Mouse (Mus musculus) CH12.LX (cell line): ENCODE data around the gene Nup210l. TPM values are rescaled to one million over a fixed set of nuclear protein-coding genes. Genes with fewer than 3 reads are reported as not detected.
A peak's percentile ranks its signal among the peaks of the same experiment; 100 is the strongest.

ENCODE experiments used
- DNase-seq: peaks from one replicate; pipeline ENCODE4 v3.0.0-alpha.2; 2013; ENCODE audit errors: extremely low read depth
- H3K27ac ChIP-seq: 2 replicates; pipeline ENCODE4 v1.5.1; 2012; ENCODE audit warnings: low read depth, mild to moderate bottlenecking, control low read depth, moderate library complexity; ENCODE audit not compliant: insufficient read depth
- H3K27me3 ChIP-seq: replicated peaks from 2 replicates; pipeline ENCODE3; 2012; ENCODE audit warnings: inconsistent platforms
- H3K36me3 ChIP-seq, 2 experiments: replicated peaks in 1 of 2; 2 replicates each; pipeline versions ENCODE3 to v1.6.1; 2012; ENCODE audit warnings: inconsistent platforms in 1 of 2, low read length in 1 of 2, mild to moderate bottlenecking in 1 of 2, mixed read lengths in 1 of 2, moderate library complexity in 1 of 2; ENCODE audit not compliant: control insufficient read depth in 1 of 2, insufficient read depth in 1 of 2
- H3K4me1 ChIP-seq, 2 experiments: 2 replicates each; pipeline ENCODE4 v1.6.1; 2012; ENCODE audit warnings: inconsistent platforms in 1 of 2, moderate library complexity in 1 of 2; ENCODE audit not compliant: insufficient read depth in 2 of 2, control insufficient read depth in 1 of 2
- H3K4me2 ChIP-seq: 2 replicates; pipeline ENCODE4 v1.6.1; 2012; ENCODE audit warnings: low read depth, mild to moderate bottlenecking, control low read depth; ENCODE audit not compliant: poor library complexity, insufficient read depth, severe bottlenecking
- H3K4me3 ChIP-seq, 3 experiments: fragments of 150-350 bp in 1 of 3; sonication (generic) in 1 of 3; replicated peaks in 1 of 3; 2 replicates each; pipeline versions ENCODE3 to v1.5.1; 2011 to 2012; ENCODE audit warnings: low read depth in 2 of 3, low read length in 2 of 3, mild to moderate bottlenecking in 2 of 3, moderate library complexity in 2 of 3, control low read depth in 1 of 3, improper control_type of control experiment in 1 of 3, inconsistent platforms in 1 of 3, mixed read lengths in 1 of 3; ENCODE audit not compliant: poor library complexity in 1 of 3
- H3K79me2 ChIP-seq: replicated peaks from 2 replicates; pipeline ENCODE4 v1.6.1; 2012; ENCODE audit warnings: mild to moderate bottlenecking, moderate library complexity; ENCODE audit not compliant: control insufficient read depth, poor library complexity, insufficient read depth, severe bottlenecking; ENCODE audit errors: extremely low read depth
- H3K9ac ChIP-seq: 2 replicates; pipeline ENCODE4 v1.6.1; 2012; ENCODE audit warnings: low read depth, mild to moderate bottlenecking, control low read depth, moderate library complexity; ENCODE audit not compliant: insufficient read depth
- H3K9me3 ChIP-seq: replicated peaks from 2 replicates; pipeline ENCODE3; 2012; ENCODE audit warnings: low read length, inconsistent platforms, mixed read lengths
- ELF1 ChIP-seq: IDR thresholded peaks from 2 replicates; pipeline ENCODE4 v1.6.1; 2014; ENCODE audit warnings: low read depth, mild to moderate bottlenecking, inconsistent platforms, low read length, improper control_type of control experiment
- EP300 ChIP-seq: IDR thresholded peaks from 2 replicates; pipeline ENCODE4 v1.6.1; 2011; ENCODE audit warnings: low read length, improper control_type of control experiment
- ETS1 ChIP-seq: conservative IDR thresholded peaks from 2 replicates; pipeline ENCODE4 v1.6.1; 2012; ENCODE audit warnings: low read depth, mild to moderate bottlenecking, inconsistent platforms, low read length, improper control_type of control experiment, moderate library complexity
- GABPA ChIP-seq: IDR thresholded peaks from 2 replicates; pipeline ENCODE4 v1.6.1; 2012; ENCODE audit warnings: low read depth, low read length, improper control_type of control experiment, inconsistent platforms; ENCODE audit not compliant: insufficient replicate concordance
- HCFC1 ChIP-seq: IDR thresholded peaks from 2 replicates; pipeline ENCODE4 v1.6.1; 2012; ENCODE audit warnings: low read depth, mild to moderate bottlenecking, inconsistent platforms, low read length, improper control_type of control experiment
- JUN ChIP-seq: IDR thresholded peaks from 2 replicates; pipeline ENCODE4 v1.6.1; 2011; ENCODE audit warnings: low read depth, mild to moderate bottlenecking, low read length, improper control_type of control experiment, moderate library complexity; ENCODE audit not compliant: insufficient read depth
- KAT2A ChIP-seq: IDR thresholded peaks from 2 replicates; pipeline ENCODE4 v1.6.1; 2012; ENCODE audit warnings: low read length, improper control_type of control experiment, inconsistent platforms; ENCODE audit not compliant: insufficient replicate concordance
- MAX ChIP-seq: IDR thresholded peaks from 2 replicates; pipeline ENCODE4 v1.6.1; 2011; ENCODE audit warnings: low read length, improper control_type of control experiment
- MAZ ChIP-seq: IDR thresholded peaks from 2 replicates; pipeline ENCODE4 v1.6.1; 2012; ENCODE audit warnings: low read depth, mild to moderate bottlenecking, inconsistent platforms, low read length, improper control_type of control experiment, moderate library complexity
- MEF2A ChIP-seq: IDR thresholded peaks from 2 replicates; pipeline ENCODE4 v1.6.1; 2014; ENCODE audit warnings: low read depth, mild to moderate bottlenecking, inconsistent platforms, low read length, improper control_type of control experiment, borderline replicate concordance
- NELFE ChIP-seq: IDR thresholded peaks from 2 replicates; pipeline ENCODE4 v1.6.1; 2011; ENCODE audit warnings: low read depth, low read length, improper control_type of control experiment
- PAX5 ChIP-seq: IDR thresholded peaks from 2 replicates; pipeline ENCODE4 v1.6.1; 2012; ENCODE audit warnings: low read length, inconsistent platforms, mixed read lengths
- POLR2A ChIP-seq: IDR thresholded peaks from 2 replicates; pipeline ENCODE4 v1.6.1; 2011; ENCODE audit warnings: low read depth, mild to moderate bottlenecking, improper control_type of control experiment, low read length
- RCOR1 ChIP-seq: conservative IDR thresholded peaks from 2 replicates; pipeline ENCODE4 v1.6.1; 2012; ENCODE audit warnings: low read depth, mild to moderate bottlenecking, inconsistent platforms, low read length, improper control_type of control experiment
- SMC3 ChIP-seq: IDR thresholded peaks from 2 replicates; pipeline ENCODE4 v1.6.1; 2011; ENCODE audit warnings: low read depth, low read length, improper control_type of control experiment
- ZMIZ1 ChIP-seq: IDR thresholded peaks from 2 replicates; pipeline ENCODE4 v1.6.1; 2012; ENCODE audit warnings: low read depth, mild to moderate bottlenecking, inconsistent platforms, low read length, improper control_type of control experiment
- dilution Hi-C: fragments of 300-500 bp; cut with MboI; formaldehyde crosslinking; loops from 2 replicates; pipeline ENCODE4 v1.14.3; 2020; ENCODE audit warnings: low sequenced_read_pairs; ENCODE audit not compliant: extremely low pct_unique_long_range_greater_than_20kb, extremely low pct_ligation_motif_present
- in situ Hi-C: fragments of 300-500 bp; cut with MboI; formaldehyde crosslinking; loops from 3 replicates; pipeline ENCODE4 v1.14.3; 2019; ENCODE audit warnings: low sequenced_read_pairs, low pct_ligation_motif_present, low pct_unique_long_range_greater_than_20kb, mixed read lengths
- polyA plus RNA-seq: library from polyadenylated mRNA; unstranded; fragments of >175 nt; gene quantifications from 2 replicates; pipeline ENCODE4 v1.2.1, GENCODE M21; 2012; ENCODE audit warnings: low read depth; ENCODE audit not compliant: insufficient read length
- total RNA-seq, 2 experiments: library from RNA; depleted of rRNA; stranded (reverse); fragments of 300-350 nt in 1 of 2; fragments of >200 nt in 1 of 2; gene quantifications; 2 replicates each; pipeline ENCODE4 v1.2.3; 2012 to 2014

Nup210l gene
- total and polyA plus RNA-seq, 3 experiments, result 0.42 to 0.47 (median 0.43) TPM

DNA sequence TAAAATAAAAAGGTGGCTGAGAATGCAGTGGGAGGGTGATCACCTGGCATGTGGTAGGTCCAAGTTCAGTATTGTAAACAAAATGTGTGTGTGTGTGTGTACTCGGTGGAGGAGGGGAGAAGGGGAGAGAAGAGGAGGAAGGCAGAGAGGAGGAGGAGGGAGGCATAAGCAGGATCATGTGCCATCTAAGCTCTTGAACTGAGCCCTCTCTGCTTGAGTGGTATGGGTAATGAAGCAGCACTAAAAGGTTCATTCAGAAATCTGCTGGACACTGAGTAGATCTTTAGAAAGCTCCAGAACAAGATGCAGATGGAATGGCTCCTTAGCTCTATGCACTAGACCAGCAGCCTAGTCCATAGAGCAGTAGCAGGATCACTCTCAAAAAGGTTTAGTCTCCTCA, 99.0 kb downstream of the Nup210l start:
- Histone ChIP-seq H3K9ac (no peak overlapping the region), H3K27ac (no peak overlapping the region)
- no peak for TF ChIP-seq MAX
- no peak for TF ChIP-seq ZMIZ1
- no peak for TF ChIP-seq NELFE
- no peak for TF ChIP-seq SMC3
- TF ChIP-seq POLR2A, result no peak
- no peak for TF ChIP-seq PAX5
- TF ChIP-seq MEF2A, result no peak
- no peak for TF ChIP-seq GABPA
- TF ChIP-seq JUN, result no peak
- TF ChIP-seq MAZ, result no peak
- TF ChIP-seq, all 38 proteins: peak for 0
- H3K4me1 ChIP-seq, result peaks cover 5 to 10% of the 10 kb centered on the region in 2 experiments
- no peak overlapping the region for H3K4me2 ChIP-seq
- H3K36me3 ChIP-seq, result peaks cover 7 to 22% of the 10 kb centered on the region in 2 experiments
- dilution Hi-C loops, result no loop called here
- in situ Hi-C loops, result no loop called here
- no peak overlapping the region for H3K4me3 ChIP-seq
- DNase-seq, result no peak
- no peaks in the 10 kb centered on the region for H3K9me3 ChIP-seq
- H3K27me3 ChIP-seq, result no peaks in the 10 kb centered on the region
- H3K79me2 ChIP-seq, result no peaks in the 10 kb centered on the region

- Histone ChIP-seq H3K4me2 (no peak overlapping the region), H3K4me1 (peaks cover 7 to 15% of the 10 kb centered on the region in 2 experiments), H3K27me3 (no peaks in the 10 kb centered on the region), H3K27ac (no peak overlapping the region), H3K4me3 (no peak overlapping the region), H3K79me2 (no peaks in the 10 kb centered on the region), H3K36me3 (peaks cover 14 to 29% of the 10 kb centered on the region in 2 experiments), H3K9me3 (no peaks in the 10 kb centered on the region), H3K9ac (no peak overlapping the region)
- DNase-seq, result no peak
- dilution Hi-C loops (no loop called here), in situ Hi-C loops (no loop called here)
- no peak for TF ChIP-seq KAT2A
- 0 out of 2 replicates have a peak, but pooled peaks have one; percentile 18 for TF ChIP-seq EP300
- no peak for TF ChIP-seq RCOR1
- TF ChIP-seq ETS1, result no peak
- TF ChIP-seq HCFC1, result no peak
- TF ChIP-seq ELF1, result no peak
Observed at GRCm38 (mm10) chr3:90203619-90204018, 99.7 kb downstream of the Nup210l start.
